Mouse (Mus musculus): ENCODE results near the gene Mllt11. TPM values are rescaled to one million over a fixed set of nuclear protein-coding genes. Genes with fewer than 3 reads are reported as not detected.

Gene Mllt11
- polyA plus RNA-seq, 1 experiment from 2014 or later: 96.2 TPM

DNA sequence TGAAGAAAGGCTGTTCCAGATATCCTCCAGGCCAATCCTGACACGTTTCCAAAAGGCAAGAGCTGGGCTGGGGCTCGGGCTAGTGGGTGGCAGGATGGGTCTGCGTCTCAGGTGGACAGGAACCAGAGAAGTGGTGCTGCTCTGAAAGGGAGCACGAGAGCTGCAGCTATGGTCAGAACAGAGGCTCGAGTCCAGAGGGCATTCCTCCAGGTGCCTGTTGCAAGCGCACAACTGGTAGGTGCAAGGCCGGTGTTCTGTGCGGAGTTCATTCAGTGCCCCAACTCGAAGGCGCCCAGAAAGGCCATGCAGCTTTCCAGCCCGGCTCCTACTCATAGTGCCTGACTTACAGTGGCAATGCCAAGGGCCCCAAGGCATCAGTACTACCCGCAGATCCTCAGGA is 8.0 kb upstream of the Mllt11 start:
- Histone ChIP-seq H3K4me2 (no peak overlapping the region), H3K27me3 (no peaks in the 10 kb centered on the region), H3K4me1 (peaks cover 5% of the 10 kb centered on the region; the same call in 1 of the 2 replicates), H3K4me3 (replicated peaks) (no peak overlapping the region), H3K9ac (no peak overlapping the region), H3K27ac (no peak overlapping the region), H3K36me3 (replicated peaks) (peaks cover 37% of the 10 kb centered on the region), H3K9me3 (no peaks in the 10 kb centered on the region)
- 90% methylated on average over 12 of the region's 12 CpGs for WGBS
- ATAC-seq (ENCODE audit: low FRiP score): no peak

DNA sequence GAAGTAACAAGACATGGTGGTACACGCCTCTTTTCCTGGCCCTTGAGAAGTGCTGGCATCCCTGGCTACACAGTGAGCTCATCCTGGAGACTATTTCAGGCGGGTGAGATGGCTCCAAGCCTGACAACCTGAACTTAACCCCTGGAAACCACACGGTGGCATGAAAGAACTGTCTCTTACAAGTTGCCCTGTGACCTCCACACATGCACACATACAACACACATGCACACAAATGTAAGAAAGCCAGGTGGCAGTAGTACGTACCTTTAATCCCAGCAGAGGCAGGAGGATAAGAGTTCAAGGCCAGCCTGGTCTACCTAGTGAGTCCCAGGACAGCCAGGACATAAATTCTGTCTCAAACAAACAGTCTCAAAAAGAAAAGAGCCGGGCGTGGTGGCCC is 7.1 kb upstream of the Mllt11 start:
- Histone ChIP-seq H3K9me3 (no peaks in the 10 kb centered on the region), H3K9ac (no peak overlapping the region), H3K36me3 (replicated peaks) (peaks cover 47% of the 10 kb centered on the region), H3K4me1 (peaks cover 5% of the 10 kb centered on the region; the same call in 1 of the 2 replicates), H3K4me3 (replicated peaks) (no peak overlapping the region), H3K27ac (no peak overlapping the region), H3K27me3 (no peaks in the 10 kb centered on the region), H3K4me2 (no peak overlapping the region)
- 89% methylated on average over 6 of the region's 6 CpGs for WGBS
- no peak for ATAC-seq (ENCODE audit: low FRiP score)

- H3K4me3 ChIP-seq (replicated peaks): no peak overlapping the region
- H3K9ac ChIP-seq: no peak overlapping the region
- ATAC-seq (ENCODE audit: low FRiP score): no peak
- 93% methylated on average over 8 of the region's 8 CpGs for WGBS
- H3K36me3 ChIP-seq (replicated peaks): peaks cover 61% of the 10 kb centered on the region
- peaks cover 5% of the 10 kb centered on the region; the same call in 1 of the 2 replicates for H3K4me1 ChIP-seq
- H3K4me2 ChIP-seq: no peak overlapping the region
- no peaks in the 10 kb centered on the region for H3K9me3 ChIP-seq
- no peak overlapping the region for H3K27ac ChIP-seq
- no peaks in the 10 kb centered on the region for H3K27me3 ChIP-seq
Observed at GRCm38 (mm10) chr3:95237541-95238099, 5.6 kb upstream of the Mllt11 start.

GRCm38 (mm10) chr3:95235386-95236301 is 3.7 kb upstream of the Mllt11 start:
- 63% methylated on average over 23 of the region's 23 CpGs for WGBS
- H3K36me3 ChIP-seq (replicated peaks): peaks cover 71% of the 10 kb centered on the region
- ATAC-seq (ENCODE audit: low FRiP score): no peak

GRCm38 (mm10) chr3:95233303-95233980 is 1.5 kb upstream of the Mllt11 start:
- WGBS: 92% methylated on average over 16 of the region's 16 CpGs
- ATAC-seq (ENCODE audit: low FRiP score): no peak
- H3K4me3 ChIP-seq (replicated peaks): no peak overlapping the region
- H3K9me3 ChIP-seq: no peaks in the 10 kb centered on the region
- peaks cover 25% of the 10 kb centered on the region for H3K4me1 ChIP-seq
- no peak overlapping the region for H3K27ac ChIP-seq
- no peaks in the 10 kb centered on the region for H3K27me3 ChIP-seq
- peaks cover 68% of the 10 kb centered on the region for H3K36me3 ChIP-seq (replicated peaks)
- no peak overlapping the region for H3K9ac ChIP-seq
- H3K4me2 ChIP-seq: no peak overlapping the region

More at GRCm38 (mm10) chr3:95235386-95236301, 3.7 kb upstream of the Mllt11 start:
- Histone ChIP-seq H3K9me3 (no peaks in the 10 kb centered on the region), H3K4me2 (no peak overlapping the region), H3K27me3 (no peaks in the 10 kb centered on the region), H3K27ac (no peak overlapping the region), H3K4me1 (peaks cover 17% of the 10 kb centered on the region), H3K4me3 (replicated peaks) (no peak overlapping the region), H3K9ac (no peak overlapping the region)

GRCm38 (mm10) chr3:95232771-95233170 is 800 bp upstream of the Mllt11 start:
- no peak for ATAC-seq (ENCODE audit: low FRiP score)
- peaks cover 25% of the 10 kb centered on the region for H3K4me1 ChIP-seq
- H3K4me3 ChIP-seq (replicated peaks): no peak overlapping the region
- no peak overlapping the region for H3K9ac ChIP-seq
- H3K4me2 ChIP-seq: no peak overlapping the region
- H3K9me3 ChIP-seq: no peaks in the 10 kb centered on the region
- WGBS: 91% methylated on average over 7 of the region's 7 CpGs
- no peaks in the 10 kb centered on the region for H3K27me3 ChIP-seq
- H3K36me3 ChIP-seq (replicated peaks): peaks cover 61% of the 10 kb centered on the region
- no peak overlapping the region for H3K27ac ChIP-seq

DNA sequence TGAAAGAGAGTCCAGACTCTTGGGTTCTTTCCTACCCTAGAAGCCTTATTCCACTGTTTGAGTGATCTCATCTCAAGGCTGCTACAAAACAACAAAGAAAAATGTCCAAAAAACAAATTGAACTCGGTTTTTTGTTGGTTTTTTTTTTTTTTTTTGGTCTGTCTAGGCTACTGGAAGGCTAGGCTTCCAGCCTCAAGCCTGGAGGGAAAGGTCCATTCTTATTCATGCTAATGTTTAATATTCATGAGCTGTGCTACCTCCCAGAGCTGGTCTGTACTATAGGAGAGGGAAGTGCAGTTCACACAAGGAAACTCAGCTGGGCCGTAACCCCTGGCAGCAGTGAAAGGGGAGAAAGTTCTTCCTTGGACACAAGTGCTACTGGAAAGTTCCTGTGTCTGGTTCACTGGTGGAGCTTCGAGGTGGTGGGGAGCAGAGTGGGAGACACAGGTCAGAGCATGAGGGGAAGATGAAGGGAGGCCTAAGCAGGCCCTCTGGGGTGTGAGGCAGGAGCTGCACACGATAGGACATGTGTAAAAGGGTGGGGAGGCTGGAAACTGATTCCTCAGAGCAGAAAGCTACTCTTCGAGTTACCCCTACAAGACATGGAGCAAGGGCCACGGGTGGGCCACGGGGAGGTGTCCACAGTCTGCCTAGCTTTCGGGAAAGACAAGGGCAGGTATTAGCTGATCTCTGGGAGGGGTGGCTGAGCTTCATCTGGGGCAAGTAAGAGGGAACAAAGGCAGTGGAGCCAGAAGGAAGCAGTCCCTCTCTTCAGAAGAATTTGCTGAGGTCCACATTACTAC is 1.3 kb downstream of the Mllt11 start:
- peak; percentile 21; the same call in 1 of the 2 replicates for ATAC-seq (ENCODE audit: low FRiP score)
- peak overlapping the region; percentile 98 for H3K27ac ChIP-seq
- H3K4me1 ChIP-seq: peaks cover 41% of the 10 kb centered on the region
- H3K4me2 ChIP-seq: peak overlapping the region; percentile 91
- H3K9ac ChIP-seq: peak overlapping the region; percentile 98
- peak overlapping the region; percentile 96 for H3K4me3 ChIP-seq (replicated peaks)
- WGBS: 34% methylated on average over 8 of the region's 8 CpGs
- peaks cover 44% of the 10 kb centered on the region for H3K36me3 ChIP-seq (replicated peaks)
- H3K9me3 ChIP-seq: no peaks in the 10 kb centered on the region
- H3K27me3 ChIP-seq: no peaks in the 10 kb centered on the region

GRCm38 (mm10) chr3:95229781-95230494 is 2.0 kb downstream of the Mllt11 start:
- Histone ChIP-seq H3K4me2 (peak overlapping the region; percentile 91), H3K27ac (peak overlapping the region; percentile 98), H3K9me3 (no peaks in the 10 kb centered on the region), H3K27me3 (no peaks in the 10 kb centered on the region), H3K36me3 (replicated peaks) (peaks cover 44% of the 10 kb centered on the region), H3K4me1 (peaks cover 48% of the 10 kb centered on the region), H3K9ac (peak overlapping the region; percentile 98), H3K4me3 (replicated peaks) (peak overlapping the region; percentile 96)
- 2% methylated on average over 13 of the region's 13 CpGs for WGBS
- peak; percentile 9; the same call in 1 of the 2 replicates for ATAC-seq (ENCODE audit: low FRiP score)

DNA sequence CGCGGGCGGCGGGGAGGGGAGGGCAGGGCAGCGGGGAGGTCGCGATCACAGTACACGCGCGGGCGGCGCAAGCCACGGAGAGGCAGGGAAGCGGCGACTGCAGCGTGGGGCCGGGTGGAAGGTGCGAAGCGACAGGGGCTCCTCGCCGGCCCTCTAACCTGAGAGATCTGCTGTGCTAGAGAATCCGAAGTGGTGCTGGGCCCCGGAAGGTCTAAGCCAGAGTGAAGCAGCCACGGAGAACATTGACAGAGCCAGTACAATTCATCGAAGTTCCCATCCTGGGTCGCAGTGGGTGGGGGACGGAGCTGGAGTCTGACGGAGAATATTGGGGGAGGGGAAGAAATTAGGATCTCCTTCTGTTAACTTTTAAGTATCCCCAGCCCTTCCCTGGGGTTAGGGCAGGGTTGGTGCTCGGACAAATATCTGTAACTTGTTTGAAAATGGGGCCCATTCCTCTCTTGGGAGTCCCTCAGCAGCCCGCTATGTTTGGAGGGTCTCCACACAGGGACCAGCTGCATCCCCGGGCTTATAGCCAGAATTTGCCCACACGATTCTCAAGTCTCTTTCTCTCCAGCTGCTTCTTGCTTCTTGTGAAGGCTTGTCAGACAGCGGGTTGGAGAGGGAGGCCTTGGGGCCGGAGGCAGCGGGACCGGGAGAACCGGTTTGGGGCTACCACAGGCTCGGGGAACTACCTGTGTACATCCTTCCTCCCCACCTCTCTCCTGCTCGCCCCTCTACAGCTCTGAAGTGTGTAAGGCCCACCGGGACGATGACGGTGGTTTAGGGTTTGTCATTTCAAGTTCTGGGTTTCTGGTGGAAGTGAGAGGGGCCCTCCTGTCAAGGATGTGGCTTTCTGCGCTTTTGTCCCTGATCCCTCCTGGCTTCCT is 2.8 kb downstream of the Mllt11 start:
- Histone ChIP-seq H3K9me3 (no peaks in the 10 kb centered on the region), H3K9ac (peak overlapping the region; percentile 98), H3K36me3 (replicated peaks) (peaks cover 37% of the 10 kb centered on the region), H3K4me3 (replicated peaks) (peak overlapping the region; percentile 96), H3K4me2 (peak overlapping the region; percentile 91), H3K27me3 (no peaks in the 10 kb centered on the region), H3K27ac (peak overlapping the region; percentile 98), H3K4me1 (peaks cover 56% of the 10 kb centered on the region)
- WGBS: under 1% methylated on average over 42 of the region's 43 CpGs
- peak; percentile 2; the same call in 1 of the 2 replicates for ATAC-seq (ENCODE audit: low FRiP score)

DNA sequence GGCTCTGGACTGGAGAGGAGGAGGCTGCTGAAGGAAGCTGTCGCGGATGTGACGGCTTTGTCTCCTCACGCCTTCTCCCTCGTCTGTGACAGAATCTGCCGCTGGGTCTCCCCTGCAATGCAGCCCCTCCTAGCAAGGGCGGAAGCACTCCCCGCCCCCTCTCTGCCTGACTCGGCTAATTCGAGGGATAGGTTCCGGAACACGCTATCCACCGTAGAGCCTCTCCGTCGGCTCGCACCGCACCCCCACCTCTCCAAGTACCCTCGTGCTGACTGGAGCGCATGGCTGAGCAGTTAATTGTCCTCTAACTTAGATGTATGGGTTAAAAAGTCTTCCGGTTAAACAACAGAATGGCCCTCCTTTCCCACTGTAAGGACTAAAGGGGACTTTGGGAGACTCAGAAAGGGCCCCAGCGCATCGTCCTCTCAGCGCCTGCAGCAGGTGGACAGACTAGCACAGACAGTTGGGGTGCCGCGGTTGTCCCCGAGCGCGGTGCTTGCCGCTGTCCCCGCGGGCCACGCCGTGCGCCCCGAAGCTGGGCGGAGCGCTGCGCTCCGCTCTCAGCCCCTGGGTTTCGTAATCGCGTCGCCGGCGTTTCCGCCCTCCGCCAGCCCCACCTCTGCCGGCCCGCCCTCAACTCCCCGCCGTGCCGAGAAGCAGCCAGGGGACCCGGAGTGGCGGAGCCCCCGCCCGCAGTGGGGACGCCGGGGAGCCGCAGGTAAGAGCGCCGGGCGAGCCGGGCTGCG is 3.6 kb downstream of the Mllt11 start, which contains the start of gene Cdc42se1:
Cdc42se1 (plus strand) TSS at position 585 of the 746 bp plus-strand sequence.
- Histone ChIP-seq H3K27ac (peak within 1 kb of the TSS; percentile 98), H3K36me3 (replicated peaks) (peaks cover 35% of the 10 kb centered on the region), H3K4me3 (replicated peaks) (peak within 1 kb of the TSS; percentile 96), H3K9me3 (no peaks in the 10 kb centered on the region), H3K4me2 (peak within 1 kb of the TSS; percentile 91), H3K9ac (peak within 1 kb of the TSS; percentile 98), H3K4me1 (peaks cover 59% of the 10 kb centered on the region), H3K27me3 (no peaks in the 10 kb centered on the region)
- ATAC-seq (ENCODE audit: low FRiP score): peak; percentile 90
- WGBS: under 1% methylated on average over 64 of the region's 64 CpGs
